Comparison of ENCODE assay signal across 8 mouse cellular contexts in genomic region chr9:105495316-105496174, GRCm38 (mm10). TPM values are rescaled to one million over a fixed set of nuclear protein-coding genes. Genes with fewer than 3 reads are reported as not detected.
DNase-seq lines count a peak whose midpoint lies in the region; ATAC-seq and TF ChIP-seq lines count a peak whose summit lies in the region.

No protein-coding gene starts in this region.

- ATAC-seq in Patski: peak; percentile 33
- peak; percentile 54 for ATAC-seq in intestine, embryonic 16.5 days
- ATAC-seq in midbrain, embryonic 12.5 days (ENCODE audit: low FRiP score, low read depth): peak; percentile 68

- peak; percentile 13 for DNase-seq in 3134 (ENCODE audit: extremely low read depth, insufficient read length, low spot score)
- DNase-seq in Patski (ENCODE audit: low read depth, low spot score): no peak
- DNase-seq in cerebellum, postnatal 25 days: peak; percentile 58 to 80
- DNase-seq in frontal cortex, postnatal 36 days (ENCODE audit: low spot score in 2 of 2): peak; percentile 30 to 83
- DNase-seq in limb, embryonic 10.5 days (ENCODE audit: low spot score): peak; percentile 47
- DNase-seq in spleen, postnatal 4 days (ENCODE audit: low spot score in 2 of 2): peak; percentile 58 to 69

- peak overlapping the region; percentile 97 for H3K27ac ChIP-seq in intestine, embryonic 16.5 days (ENCODE audit: low read length)
- H3K27ac ChIP-seq in limb, embryonic 10.5 days: peak overlapping the region; percentile 99
- peak overlapping the region; percentile 99 for H3K27ac ChIP-seq in midbrain, embryonic 12.5 days (replicated peaks)

- peak overlapping the region; percentile 92 for H3K4me3 ChIP-seq in intestine, embryonic 16.5 days (ENCODE audit: low read length)
- peak overlapping the region; percentile 97 for H3K4me3 ChIP-seq in limb, embryonic 10.5 days
- peak overlapping the region; percentile 92 for H3K4me3 ChIP-seq in midbrain, embryonic 12.5 days

- no peaks in the 10 kb centered on the region for H3K9me3 ChIP-seq in intestine, embryonic 16.5 days (ENCODE audit: control insufficient read depth, low read length)
- no peaks in the 10 kb centered on the region for H3K9me3 ChIP-seq in limb, embryonic 10.5 days (replicated peaks)
- no peaks in the 10 kb centered on the region for H3K9me3 ChIP-seq in midbrain, embryonic 12.5 days

- H3K4me2 ChIP-seq in intestine, embryonic 16.5 days (ENCODE audit: low read depth, low read length): peak overlapping the region; percentile 94
- H3K4me2 ChIP-seq in midbrain, embryonic 12.5 days (replicated peaks): peak overlapping the region; percentile 97

- no peaks in the 10 kb centered on the region; the same call in 1 of the 2 replicates for H3K36me3 ChIP-seq in intestine, embryonic 16.5 days (ENCODE audit: control insufficient read depth, insufficient read depth, low read length)
- no peaks in the 10 kb centered on the region for H3K36me3 ChIP-seq in limb, embryonic 10.5 days
- H3K36me3 ChIP-seq in midbrain, embryonic 12.5 days: no peaks in the 10 kb centered on the region

- 1% methylated on average over 39 of the region's 39 CpGs for WGBS in intestine, embryonic 16.5 days
- 2% methylated on average over 39 of the region's 39 CpGs for WGBS in limb, embryonic 10.5 days
- WGBS in midbrain, embryonic 12.5 days: 2% methylated on average over 39 of the region's 39 CpGs

- in situ Hi-C loops in Patski (cut with MboI; ENCODE audit: low pct_unique_long_range_greater_than_20kb): loop anchor here (5.0 kb wide), 1 partner anchor 122 kb away; no protein-coding TSS in a partner anchor

- H3K4me1 ChIP-seq in intestine, embryonic 16.5 days (ENCODE audit: control insufficient read depth, insufficient read depth, low read length): peaks cover 7% of the 10 kb centered on the region
- H3K4me1 ChIP-seq in limb, embryonic 10.5 days: peaks cover 16% of the 10 kb centered on the region
- H3K4me1 ChIP-seq in midbrain, embryonic 12.5 days: peaks cover 20% of the 10 kb centered on the region

- peak; percentile 85 for TF ChIP-seq CTCF in Patski (IDR thresholded peaks at IDR 0.05)

- CTCF ChIA-PET in Patski (lab: Charles Lee): interaction anchor here (0.7 to 2.0 kb wide), 12 partner anchors 9 to 147 kb away, joined by 3 to 20 read pairs (median 4); partner anchors contain the start of gene Pik3r4

- POLR2A ChIA-PET in Patski (lab: Charles Lee): interaction anchor here (0.6 to 2.2 kb wide), 7 partner anchors 11 to 795 kb away, joined by 3 to 6 read pairs (median 5); partner anchors contain the start of genes Aste1 and Nek11

- H3K27me3 ChIP-seq in Patski: peaks cover 7% of the 10 kb centered on the region
- no peaks in the 10 kb centered on the region for H3K27me3 ChIP-seq in intestine, embryonic 16.5 days (replicated peaks; ENCODE audit: control insufficient read depth, insufficient read depth, low read length)
- H3K27me3 ChIP-seq in limb, embryonic 10.5 days (ENCODE audit: low read depth, poor library complexity, severe bottlenecking): no peaks in the 10 kb centered on the region
- H3K27me3 ChIP-seq in midbrain, embryonic 12.5 days: no peaks in the 10 kb centered on the region

- H3K9ac ChIP-seq in intestine, embryonic 16.5 days (ENCODE audit: low read depth, low read length): peak overlapping the region; percentile 96
- peak overlapping the region; percentile 94 for H3K9ac ChIP-seq in midbrain, embryonic 12.5 days (replicated peaks)

RNA-seq across cellular contexts. Expression of gene Atp2c1, which starts 31.6 kb away (rescaled TPM):
- polyA plus RNA-seq in Patski (2021): 60.1 TPM
- 39.7 and 48.9 TPM in 2 replicates for polyA plus RNA-seq in intestine, embryonic 16.5 days (2015; fragmentation: Nextera tagmentation; extraction: Ambion mirVana)
- 48.8 and 53.6 TPM in 2 replicates for polyA plus RNA-seq in limb, embryonic 10.5 days (2016; fragmentation: Nextera tagmentation; extraction: Ambion mirVana)
- polyA plus RNA-seq in midbrain, embryonic 12.5 days (2016; fragmentation: Nextera tagmentation; extraction: Ambion mirVana): 89.1 and 96.9 TPM in 2 replicates
